Mouse (Mus musculus) spleen, adult 2 months (tissue): ENCODE results near the gene Acad9. TPM values are rescaled to one million over a fixed set of nuclear protein-coding genes. Genes with fewer than 3 reads are reported as not detected.

Experiments used
- DNase-seq, 2 experiments: peaks; one replicate each; pipeline versions ENCODE4 v3.0.0 to v3.0.0-alpha.2; 2012 to 2021; ENCODE audit warnings: low spot score in 2 of 2, low read depth in 1 of 2
- H3K27ac ChIP-seq: fragments of 200-500 bp; 2 replicates; pipeline ENCODE4 v1.5.1; 2012; ENCODE audit warnings: low read length, inconsistent platforms; ENCODE audit not compliant: insufficient read depth
- H3K27me3 ChIP-seq: fragments of 200-500 bp; 2 replicates; pipeline ENCODE4 v1.6.1; 2012; ENCODE audit warnings: mild to moderate bottlenecking, moderate library complexity, low read length, inconsistent platforms; ENCODE audit not compliant: control insufficient read depth, insufficient read depth
- H3K36me3 ChIP-seq: fragments of 200-500 bp; 2 replicates; pipeline ENCODE4 v1.6.1; 2012; ENCODE audit warnings: mild to moderate bottlenecking, low read length, inconsistent platforms; ENCODE audit not compliant: control insufficient read depth, insufficient read depth
- H3K4me1 ChIP-seq: fragments of 200-500 bp; 2 replicates; pipeline ENCODE4 v1.6.1; 2011; ENCODE audit warnings: inconsistent platforms; ENCODE audit not compliant: control insufficient read depth, insufficient read depth, insufficient read length
- H3K4me3 ChIP-seq: fragments of 200-500 bp; 2 replicates; pipeline ENCODE4 v1.5.1; 2011; ENCODE audit warnings: mild to moderate bottlenecking, inconsistent platforms; ENCODE audit not compliant: insufficient read depth, insufficient read length; ENCODE audit errors: extremely low read depth
- CTCF ChIP-seq: fragments of 200-500 bp; IDR thresholded peaks from 2 replicates; pipeline ENCODE4 v1.5.1; 2011; ENCODE audit warnings: mild to moderate bottlenecking, inconsistent platforms; ENCODE audit not compliant: insufficient read depth, insufficient read length, insufficient replicate concordance; ENCODE audit errors: extremely low read depth
- POLR2A ChIP-seq: fragments of 200-500 bp; IDR thresholded peaks from 2 replicates; pipeline ENCODE4 v1.6.1; 2011; ENCODE audit warnings: low read depth, low read length, inconsistent platforms
- WGBS: fragments of 180-500 bp; shearing (Covaris S2); methylation state at CpG from one replicate; pipeline ENCODE4 v1.1.7; 2018; 5-methylcytosine and 5-hydroxymethylcytosine counted together
- polyA plus RNA-seq: library from polyadenylated mRNA; depleted of rRNA; stranded (reverse); fragments of >200 nt; gene quantifications from 2 replicates; pipeline ENCODE4 v1.2.3, GENCODE M21; 2012

Gene Acad9
- polyA plus RNA-seq, 1 experiment: 9.2 TPM

DNA sequence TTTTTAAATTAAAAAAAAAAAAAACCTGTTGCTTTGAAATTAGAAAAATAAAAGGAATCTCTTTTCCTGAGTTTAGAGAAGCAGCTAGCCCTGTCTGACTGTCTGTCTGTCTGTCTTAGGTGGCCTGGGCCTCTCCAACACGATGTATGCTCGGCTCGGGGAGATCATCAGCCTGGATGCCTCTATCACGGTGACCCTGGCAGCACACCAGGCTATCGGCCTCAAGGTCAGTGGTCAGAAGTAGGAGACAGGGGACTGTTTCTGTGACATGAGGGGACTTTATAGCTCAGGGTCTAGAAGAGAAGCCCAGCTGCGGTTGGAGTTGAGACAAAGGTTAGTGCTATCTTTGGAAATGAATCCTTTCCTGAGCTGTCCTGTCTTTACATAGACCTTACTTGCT, 8.5 kb downstream of the Acad9 start:
- no peak overlapping the region for H3K27ac ChIP-seq
- no peak for TF ChIP-seq CTCF
- TF ChIP-seq POLR2A: no peak
- DNase-seq: no peak
- no peaks in the 10 kb centered on the region for H3K4me1 ChIP-seq
- no peaks in the 10 kb centered on the region for H3K27me3 ChIP-seq
- no peak overlapping the region for H3K4me3 ChIP-seq
- H3K36me3 ChIP-seq: peaks cover 43% of the 10 kb centered on the region
- WGBS: 97% methylated on average over 6 of the region's 6 CpGs

DNA sequence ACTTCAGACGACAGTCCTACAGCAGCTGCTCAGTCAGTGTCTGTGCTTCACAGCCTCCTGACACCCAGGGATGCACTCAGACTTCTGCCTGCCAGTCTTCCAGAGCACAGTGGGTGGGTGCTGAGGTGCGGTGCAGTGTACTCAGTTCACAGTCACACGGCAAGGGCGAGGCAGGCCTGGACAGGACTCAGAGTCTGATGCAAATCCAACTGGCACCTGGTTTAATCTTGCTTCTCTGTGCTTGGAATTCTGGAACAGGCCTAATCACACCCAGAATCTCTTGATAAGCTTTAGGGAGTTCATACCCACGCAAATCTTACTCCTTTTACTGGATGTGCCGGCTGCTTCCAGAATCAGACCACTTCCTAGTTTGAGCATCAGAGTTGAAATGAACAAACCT, 9.7 kb downstream of the Acad9 start:
- H3K27ac ChIP-seq: no peak overlapping the region
- no peaks in the 10 kb centered on the region for H3K4me1 ChIP-seq
- H3K36me3 ChIP-seq: peaks cover 48% of the 10 kb centered on the region
- no peak for DNase-seq
- TF ChIP-seq POLR2A (no peak), CTCF (no peak)
- no peaks in the 10 kb centered on the region for H3K27me3 ChIP-seq
- WGBS: 93% methylated on average over 6 of the region's 6 CpGs
- H3K4me3 ChIP-seq: no peak overlapping the region

DNA sequence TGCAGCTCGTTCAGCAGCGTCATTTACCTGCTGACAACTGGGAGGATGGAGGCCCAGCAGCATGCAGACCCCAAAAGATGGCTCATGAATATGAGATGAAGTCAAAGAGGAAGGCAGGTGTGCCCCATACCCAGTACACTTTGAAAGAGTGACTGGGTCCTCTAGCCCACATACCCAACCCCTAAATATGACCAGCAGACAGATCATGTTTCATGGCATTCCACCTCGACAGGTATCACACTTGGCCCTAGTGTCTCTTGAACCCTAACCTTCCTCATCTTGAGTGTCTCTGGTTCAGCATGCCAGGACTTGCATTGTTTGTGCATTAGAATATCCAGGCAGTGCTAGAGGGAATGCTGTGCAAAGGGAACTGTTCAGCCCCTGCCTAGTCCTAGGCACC, 11.6 kb downstream of the Acad9 start:
- TF ChIP-seq POLR2A (no peak), CTCF (no peak)
- WGBS: 97% methylated on average over 3 of the region's 3 CpGs
- no peaks in the 10 kb centered on the region for H3K27me3 ChIP-seq
- no peaks in the 10 kb centered on the region for H3K4me1 ChIP-seq
- no peak overlapping the region for H3K4me3 ChIP-seq
- H3K27ac ChIP-seq: no peak overlapping the region
- peaks cover 54% of the 10 kb centered on the region for H3K36me3 ChIP-seq
- no peak for DNase-seq

DNA sequence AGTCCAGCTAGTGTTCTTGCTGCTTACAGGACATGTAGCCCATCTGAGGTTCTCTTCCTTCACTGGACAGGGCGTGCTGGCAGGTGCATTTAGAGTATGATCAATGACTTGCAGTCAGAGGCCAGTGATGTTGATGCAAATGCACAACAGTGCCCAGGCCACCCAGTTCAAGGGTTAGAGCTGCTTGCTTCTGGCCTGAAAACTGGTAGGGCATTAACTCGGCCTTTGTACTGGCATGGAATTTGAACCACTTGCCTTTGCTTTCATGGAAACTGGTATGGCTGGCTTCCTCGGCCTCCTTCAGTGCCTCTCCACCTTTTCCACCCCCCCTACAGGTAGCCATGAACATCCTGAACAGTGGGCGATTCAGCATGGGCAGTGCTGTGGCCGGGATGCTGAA, 14.1 kb downstream of the Acad9 start:
- H3K27ac ChIP-seq: no peak overlapping the region
- TF ChIP-seq POLR2A: no peak
- 91% methylated on average over 5 of the region's 5 CpGs for WGBS
- H3K36me3 ChIP-seq: peaks cover 52% of the 10 kb centered on the region
- H3K27me3 ChIP-seq: no peaks in the 10 kb centered on the region
- H3K4me3 ChIP-seq: no peak overlapping the region
- no peaks in the 10 kb centered on the region for H3K4me1 ChIP-seq
- no peak for DNase-seq

GRCm38 (mm10) chr3:36080741-36081140, 15.0 kb downstream of the Acad9 start:
- Histone ChIP-seq H3K36me3 (peaks cover 52% of the 10 kb centered on the region), H3K4me1 (no peaks in the 10 kb centered on the region), H3K27me3 (no peaks in the 10 kb centered on the region), H3K4me3 (no peak overlapping the region), H3K27ac (no peak overlapping the region)
- DNase-seq: no peak
- TF ChIP-seq POLR2A (no peak), CTCF (no peak)
- 97% methylated on average over 5 of the region's 5 CpGs for WGBS

- TF ChIP-seq CTCF (no peak), POLR2A (no peak)
- Histone ChIP-seq H3K27ac (no peak overlapping the region), H3K4me1 (no peaks in the 10 kb centered on the region), H3K36me3 (peaks cover 54% of the 10 kb centered on the region), H3K4me3 (no peak overlapping the region), H3K27me3 (no peaks in the 10 kb centered on the region)
- DNase-seq: no peak
- WGBS: 94% methylated on average over 4 of the region's 4 CpGs
Measured at GRCm38 (mm10) chr3:36082843-36083242, 17.1 kb downstream of the Acad9 start.

DNA sequence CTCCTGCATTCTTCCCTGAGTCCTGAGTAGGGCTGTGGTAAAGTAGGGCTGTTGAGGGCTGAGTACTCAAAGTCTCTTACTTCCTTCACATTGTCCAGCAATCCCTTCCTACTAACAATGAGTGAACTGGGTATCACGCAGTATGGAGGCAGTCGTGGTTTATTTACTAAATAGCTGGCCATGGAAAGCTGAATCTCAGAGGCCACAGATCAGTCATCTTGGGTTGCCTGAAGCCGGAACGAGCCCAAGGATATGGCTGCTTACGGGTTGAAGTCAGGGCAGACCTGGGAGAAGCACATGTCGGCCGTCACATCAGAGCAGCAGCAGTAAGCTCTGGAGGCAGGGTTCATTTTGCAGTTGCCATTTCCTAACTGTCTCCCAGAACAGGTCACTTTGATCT, 17.6 kb downstream of the Acad9 start:
- Histone ChIP-seq H3K4me3 (no peak overlapping the region), H3K27ac (no peak overlapping the region), H3K36me3 (peaks cover 58% of the 10 kb centered on the region), H3K4me1 (no peaks in the 10 kb centered on the region), H3K27me3 (no peaks in the 10 kb centered on the region)
- WGBS: 90% methylated on average over 7 of the region's 7 CpGs
- no peak for DNase-seq
- TF ChIP-seq POLR2A: no peak
- no peak for TF ChIP-seq CTCF
